Mouse (Mus musculus): ENCODE measurements around the gene Grin2d.

The Grin2d gene

GRCm38 (mm10) chr7:45784524-45785372, 93.4 kb downstream of the Grin2d start, which contains the start of gene Sult2b1:
Sult2b1 (minus strand) TSS chr7:45784669.
- peak; percentile 86 to 94 for DNase-seq (ENCODE audit: low spot score in 2 of 2)

GRCm38 (mm10) chr7:45783511-45784091, 94.6 kb downstream of the Grin2d start, which contains the start of gene Lmtk3:
Lmtk3 (plus strand) TSS chr7:45783738.
- DNase-seq (ENCODE audit: low spot score in 2 of 2), result peak; percentile 66 to 82

GRCm38 (mm10) chr7:45782271-45782670, 95.9 kb downstream of the Grin2d start:
- no peak for DNase-seq (ENCODE audit: low spot score in 2 of 2)

Measured in left cerebral cortex, adult 9 months (tissue).